Mouse (Mus musculus) CD8-positive naive resting alpha-beta T cell, adult 2 months (primary cell): ENCODE measurements around the gene Fam192a.

ENCODE experiments used
- DNase-seq, 2 experiments: peaks; one replicate each; pipeline ENCODE4 v3.0.0; 2022; ENCODE audit warnings: low read depth in 2 of 2, low spot score in 2 of 2

The Fam192a gene

GRCm38 (mm10) chr8:94574159-94574907, 27.5 kb downstream of the Fam192a start:
- DNase-seq, result no peak

- DNase-seq, result no peak
Measured at GRCm38 (mm10) chr8:94571896-94572295, 29.9 kb downstream of the Fam192a start.

- DNase-seq, result no peak
Measured at GRCm38 (mm10) chr8:94569419-94569818, 32.4 kb downstream of the Fam192a start.

GRCm38 (mm10) chr8:94568098-94568497, 33.7 kb downstream of the Fam192a start:
- DNase-seq, result no peak

GRCm38 (mm10) chr8:94567159-94567849, 34.5 kb downstream of the Fam192a start:
- no peak for DNase-seq

- DNase-seq, result no peak
Measured at GRCm38 (mm10) chr8:94566446-94567158, 35.2 kb downstream of the Fam192a start.

- DNase-seq, result no peak
Measured at GRCm38 (mm10) chr8:94566033-94566432, 35.8 kb downstream of the Fam192a start.

GRCm38 (mm10) chr8:94564421-94564820, 37.4 kb downstream of the Fam192a start:
- no peak for DNase-seq

GRCm38 (mm10) chr8:94561256-94561655, 40.5 kb downstream of the Fam192a start:
- no peak for DNase-seq

- DNase-seq, result no peak
Measured at GRCm38 (mm10) chr8:94557281-94557680, 44.5 kb downstream of the Fam192a start.

GRCm38 (mm10) chr8:94552696-94553095, 49.1 kb downstream of the Fam192a start:
- DNase-seq, result no peak

- DNase-seq, result no peak
Measured at GRCm38 (mm10) chr8:94551471-94552422, 50.0 kb downstream of the Fam192a start.

- no peak for DNase-seq
Measured at GRCm38 (mm10) chr8:94549998-94550397, 51.8 kb downstream of the Fam192a start.

- DNase-seq, result no peak
Measured at GRCm38 (mm10) chr8:94549482-94549881, 52.3 kb downstream of the Fam192a start.

GRCm38 (mm10) chr8:94549041-94549440, 52.8 kb downstream of the Fam192a start:
- DNase-seq, result no peak

- no peak for DNase-seq
Measured at GRCm38 (mm10) chr8:94543981-94544380, 57.8 kb downstream of the Fam192a start.

- DNase-seq, result no peak
Measured at GRCm38 (mm10) chr8:94540889-94541795, 60.7 kb downstream of the Fam192a start.

- no peak for DNase-seq
Measured at GRCm38 (mm10) chr8:94540025-94540424, 61.8 kb downstream of the Fam192a start.

- no peak for DNase-seq
Measured at GRCm38 (mm10) chr8:94537456-94537855, 64.3 kb downstream of the Fam192a start.

- no peak for DNase-seq
Measured at GRCm38 (mm10) chr8:94535631-94536030, 66.2 kb downstream of the Fam192a start.
